Mouse (Mus musculus) right cerebral cortex, postnatal 25 days (tissue): Measurements from ENCODE around the gene BC035947.

Experiments
- DNase-seq: peaks from one replicate; pipeline ENCODE4 v3.0.0; 2022

BC035947 gene

GRCm38 (mm10) chr1:78501036-78501435 lies 10.9 kb downstream of the BC035947 start:
- DNase-seq = no peak

GRCm38 (mm10) chr1:78490143-78490542 lies 21.8 kb downstream of the BC035947 start:
- DNase-seq = no peak

- peak; percentile 80 for DNase-seq
Observed at GRCm38 (mm10) chr1:78488752-78489492, 23.0 kb downstream of the BC035947 start, which contains the start of gene Farsb. Farsb (minus strand) TSS chr1:78488897.

- DNase-seq = peak; percentile 85
Observed at GRCm38 (mm10) chr1:78488427-78488751, 23.6 kb downstream of the BC035947 start.

- DNase-seq = no peak
Observed at GRCm38 (mm10) chr1:78484361-78484760, 27.6 kb downstream of the BC035947 start.

GRCm38 (mm10) chr1:78483430-78483829 lies 28.5 kb downstream of the BC035947 start:
- no peak for DNase-seq

- DNase-seq = no peak
Observed at GRCm38 (mm10) chr1:78472441-78472840, 39.5 kb downstream of the BC035947 start.

GRCm38 (mm10) chr1:78454659-78455058 lies 57.3 kb downstream of the BC035947 start:
- no peak for DNase-seq

GRCm38 (mm10) chr1:78453886-78454285 lies 58.1 kb downstream of the BC035947 start:
- no peak for DNase-seq

GRCm38 (mm10) chr1:78452544-78452943 lies 59.4 kb downstream of the BC035947 start:
- no peak for DNase-seq

GRCm38 (mm10) chr1:78451070-78451854 lies 60.7 kb downstream of the BC035947 start:
- no peak for DNase-seq

- DNase-seq = no peak
Observed at GRCm38 (mm10) chr1:78448091-78448490, 63.9 kb downstream of the BC035947 start.
